Mouse (Mus musculus): ENCODE measurements around the gene Prf1. TPM values are rescaled to one million over a fixed set of nuclear protein-coding genes. Genes with fewer than 3 reads are reported as not detected.
A peak's percentile ranks its signal among the peaks of the same experiment; 100 is the strongest.

Prf1 gene
- total and polyA plus RNA-seq, 3 experiments, result 0.17 to 0.39 (median 0.24) TPM

DNA sequence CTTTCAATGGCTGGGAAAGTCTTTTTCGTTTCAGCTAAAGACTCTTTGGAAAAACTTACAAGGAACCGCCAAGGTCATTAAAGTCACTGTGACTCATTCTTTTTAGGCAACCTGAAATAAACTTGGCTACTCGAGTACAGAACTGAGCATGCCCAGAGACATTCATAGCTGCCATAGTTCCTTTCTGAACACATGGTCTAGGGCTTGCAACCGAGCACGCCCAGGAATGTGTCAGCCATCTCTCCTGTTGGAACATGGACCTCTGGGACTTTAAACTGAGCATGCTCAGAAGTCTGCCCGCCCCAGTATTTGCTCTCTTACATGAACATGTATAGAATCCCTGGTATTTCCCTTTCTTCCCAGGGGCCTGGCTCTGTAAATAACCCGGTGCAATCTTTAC lies 11.4 kb upstream of the Prf1 start:
- DNase-seq, result peak; percentile 42

DNA sequence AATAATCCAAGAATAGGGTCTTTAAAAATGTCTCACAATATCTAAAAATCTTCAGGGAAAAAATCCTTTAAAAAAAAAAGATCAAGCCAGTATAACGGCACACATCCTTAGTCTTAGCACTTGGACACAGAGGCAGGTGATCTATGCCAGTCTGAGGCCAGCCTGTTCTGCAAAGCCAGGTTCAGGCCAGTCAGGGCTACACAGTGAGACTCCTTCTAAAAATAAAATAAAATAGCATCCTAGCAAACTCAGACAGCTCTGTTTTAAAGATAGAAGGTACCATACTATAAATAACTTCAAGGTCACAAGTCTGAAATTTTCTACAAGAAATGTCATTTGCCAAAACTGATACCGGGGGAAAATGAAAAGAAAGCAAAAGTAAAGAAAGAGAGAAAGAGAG lies 7.6 kb upstream of the Prf1 start:
- DNase-seq, result no peak

DNA sequence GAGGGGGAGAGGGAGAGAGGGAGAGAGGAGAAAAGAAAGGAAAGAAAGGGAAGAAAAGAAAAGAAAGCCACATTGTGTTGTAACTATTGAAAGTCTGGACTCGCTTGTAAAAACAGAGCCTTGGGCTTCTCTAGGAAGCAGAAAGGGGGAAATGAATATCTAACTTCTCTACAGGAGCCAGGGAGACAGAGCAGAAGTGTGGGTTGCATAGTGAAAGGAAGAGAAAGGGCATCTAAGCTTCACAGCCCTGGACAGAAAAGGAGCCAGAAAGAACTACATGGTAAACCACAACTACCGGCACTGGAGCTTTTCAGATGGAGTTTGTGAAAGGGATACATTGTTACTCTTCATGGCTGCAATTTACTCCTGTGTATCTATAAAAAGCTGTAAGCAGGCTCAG lies 7.2 kb upstream of the Prf1 start:
- no peak for DNase-seq

DNA sequence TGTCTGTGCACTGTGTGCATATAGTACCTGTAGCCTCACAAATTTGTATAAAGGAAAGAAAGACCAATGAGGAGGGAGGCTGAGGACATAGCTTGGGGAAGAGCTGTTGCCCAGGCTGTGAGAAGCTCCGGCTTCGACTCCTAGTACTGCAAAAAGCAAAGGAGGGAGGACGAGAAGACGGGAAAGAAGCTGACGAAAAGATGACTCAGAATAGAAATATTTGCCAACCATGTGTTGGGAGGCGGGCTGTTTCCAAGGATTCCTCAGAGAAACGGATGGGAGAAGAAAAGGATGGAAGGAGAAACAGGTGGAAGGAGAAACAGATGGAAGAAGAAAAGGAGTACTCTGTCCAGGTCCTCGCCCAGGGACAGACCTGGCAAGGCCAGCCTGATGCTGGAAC lies 3.4 kb upstream of the Prf1 start:
- no peak for DNase-seq

DNA sequence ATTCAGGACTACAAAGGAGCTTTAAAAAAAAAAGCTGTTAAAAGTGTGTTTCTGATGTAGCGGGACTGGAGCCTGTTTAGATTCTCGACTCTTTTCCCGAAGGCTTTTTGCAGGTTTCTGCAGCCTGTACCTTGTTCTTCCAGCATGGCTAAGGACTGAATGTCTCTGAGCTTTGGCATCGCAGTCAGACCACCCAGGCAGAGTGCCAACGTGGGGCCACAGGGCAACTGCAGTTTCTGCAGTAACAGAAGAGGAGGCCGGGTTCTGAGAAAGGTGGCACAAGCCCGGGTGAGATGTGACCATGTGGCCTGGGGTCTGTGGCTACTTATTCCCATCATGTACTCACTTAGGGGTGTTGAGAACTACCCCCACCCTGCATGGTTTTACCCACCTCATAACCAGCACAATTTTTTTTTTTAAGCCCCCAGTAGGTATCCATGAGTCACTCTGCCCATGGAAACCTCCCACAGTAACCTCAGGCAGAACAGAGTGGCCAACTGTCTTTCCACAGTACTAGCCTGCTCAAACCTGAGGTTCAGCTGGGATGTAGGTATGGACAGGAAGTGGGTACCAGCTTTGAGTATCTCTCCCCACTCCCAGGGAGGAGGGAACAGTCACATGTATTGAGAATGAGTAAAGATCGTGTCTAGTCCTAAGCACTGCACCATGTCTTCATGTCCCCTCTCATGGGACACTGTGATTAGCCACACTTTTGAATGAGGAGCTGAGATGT lies 754 bp upstream of the Prf1 start:
- DNase-seq, result no peak

DNA sequence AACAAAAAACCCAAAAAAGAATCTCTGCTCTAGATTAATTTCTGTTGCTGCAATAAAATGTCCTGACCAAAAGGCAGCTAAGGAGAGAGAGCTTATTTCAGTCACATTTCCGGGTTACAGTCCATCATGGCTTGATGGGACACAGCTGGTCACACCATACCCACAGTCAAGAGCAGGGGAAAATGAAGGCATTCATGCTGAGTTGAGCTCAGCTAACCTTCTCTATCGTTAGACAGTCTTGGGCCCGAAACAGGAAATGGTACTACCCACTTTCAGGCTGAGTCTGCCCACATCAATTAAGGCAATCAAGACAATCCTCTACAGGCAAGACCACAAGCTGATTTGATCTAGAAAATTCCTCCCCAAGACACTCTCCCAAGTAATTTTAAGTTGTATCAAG lies 3.4 kb downstream of the Prf1 start:
- DNase-seq, result no peak

DNA sequence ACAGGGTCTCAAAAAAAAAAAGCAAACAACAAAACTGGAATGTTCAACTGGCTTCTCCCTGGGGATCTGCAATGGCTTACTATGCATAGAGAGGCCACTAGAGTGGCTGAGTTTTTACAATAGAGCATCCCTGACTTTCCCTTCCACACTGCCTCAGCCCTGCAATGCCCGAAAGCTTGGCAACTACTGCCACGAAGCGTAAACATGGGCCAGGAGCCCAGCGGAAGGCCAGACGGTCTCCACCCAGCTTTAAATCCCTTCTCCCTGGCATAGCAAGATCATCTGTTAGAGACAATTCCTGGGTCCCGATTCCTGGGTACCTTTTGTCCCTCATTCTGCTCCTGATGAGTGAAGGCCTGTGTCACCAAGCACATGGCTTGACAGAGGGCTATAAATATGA lies 6.4 kb downstream of the Prf1 start:
- DNase-seq, result no peak

DNA sequence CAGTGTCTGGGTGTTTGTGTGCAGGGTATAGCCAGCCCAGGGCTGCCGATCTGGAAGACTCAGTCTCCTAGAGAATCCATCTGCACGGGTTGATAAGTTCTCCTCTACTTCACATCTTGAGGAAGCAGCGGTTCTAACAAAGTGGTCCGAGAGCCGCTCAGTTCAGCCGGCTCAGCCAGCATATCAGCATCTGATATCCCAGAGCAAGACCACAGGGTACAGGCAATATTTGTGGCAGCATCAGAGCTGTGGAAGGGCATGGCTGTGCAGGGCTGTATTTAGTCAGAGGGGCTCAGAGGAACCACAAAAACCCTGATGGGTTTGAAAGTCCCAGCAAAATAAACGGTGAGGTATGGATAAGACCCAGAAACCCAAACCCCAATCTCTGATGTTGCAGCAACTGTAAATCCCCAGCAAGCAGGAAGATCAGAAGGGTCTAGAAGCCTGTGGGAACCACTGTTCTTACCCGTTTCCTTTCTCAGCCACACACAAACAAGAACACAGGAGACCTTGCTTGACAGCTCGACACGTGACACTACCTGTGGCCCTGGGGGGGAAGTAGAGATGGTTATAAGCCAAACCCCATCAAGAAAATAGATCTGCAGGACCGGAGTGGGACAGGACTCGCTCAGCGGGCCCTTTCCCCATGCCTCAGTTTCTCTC lies 8.4 kb downstream of the Prf1 start:
- DNase-seq, result no peak

DNA sequence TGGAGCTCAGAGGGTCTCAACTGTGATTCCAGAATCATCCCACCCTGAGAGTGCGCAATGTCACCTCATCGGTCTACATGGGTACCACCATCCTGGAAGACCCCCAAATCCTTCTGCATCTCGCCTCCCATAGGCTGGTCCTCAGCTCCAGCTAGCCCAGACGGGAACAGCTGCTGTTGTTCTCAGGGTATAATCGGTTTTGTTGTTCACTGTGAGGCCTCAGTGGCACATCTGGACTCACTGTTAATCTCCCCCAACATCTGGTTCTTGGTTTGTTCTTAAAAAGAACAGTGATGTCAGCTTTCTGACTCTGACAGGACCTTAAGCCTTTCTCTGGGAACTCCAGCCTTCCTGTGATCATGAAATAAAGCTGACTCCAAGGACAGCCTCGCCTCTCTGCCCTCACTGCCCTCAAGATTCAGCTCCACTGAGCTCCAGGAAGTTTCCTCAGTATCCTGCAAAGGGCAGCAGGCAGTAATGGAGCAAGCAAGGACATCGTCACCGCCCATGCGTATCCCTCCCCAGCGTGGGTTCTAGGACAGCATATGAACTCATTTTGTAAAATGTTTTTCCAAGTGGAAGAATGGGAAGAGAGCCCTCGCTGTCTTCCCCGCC lies 11.2 kb downstream of the Prf1 start:
- DNase-seq, result peak; percentile 19

DNA sequence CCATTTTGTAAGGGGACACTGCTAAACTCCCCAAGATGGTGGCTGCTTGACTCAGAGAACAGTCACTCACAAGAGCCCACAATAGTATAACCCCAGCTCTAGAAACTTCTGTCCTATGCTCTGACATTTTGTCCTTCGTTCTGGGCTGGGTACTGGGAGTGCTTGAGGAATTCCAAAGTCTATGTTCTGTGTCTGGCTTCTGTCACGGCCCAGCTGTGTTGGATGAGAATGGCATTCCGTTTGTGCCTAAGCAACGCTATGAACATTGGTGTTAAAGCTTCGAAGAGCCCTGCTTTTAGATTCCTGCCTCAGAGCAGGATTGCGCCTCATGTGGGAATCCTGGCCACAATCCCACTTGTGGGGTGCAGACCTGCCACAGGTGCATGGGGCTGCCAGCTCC lies 14.5 kb downstream of the Prf1 start:
- DNase-seq, result no peak

DNA sequence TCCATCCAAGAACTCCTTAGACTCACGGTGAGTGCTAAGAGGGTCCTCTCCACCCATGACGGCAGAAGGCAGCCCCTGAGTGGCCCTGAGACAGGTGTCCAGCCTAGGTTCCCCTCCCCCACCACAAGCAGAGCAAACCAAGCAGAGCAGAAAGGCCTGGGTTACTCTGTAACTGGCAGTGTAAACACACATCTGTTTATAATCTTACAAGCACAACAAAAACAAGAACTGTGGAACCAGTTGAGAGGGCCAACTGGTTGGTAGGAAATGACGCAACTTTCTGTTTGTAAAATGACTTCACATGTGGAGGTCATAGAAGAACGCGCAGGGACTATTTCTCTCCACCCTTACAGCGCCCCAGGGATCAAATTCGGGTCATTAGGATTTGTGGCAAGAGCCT lies 15.1 kb downstream of the Prf1 start:
- no peak for DNase-seq

DNA sequence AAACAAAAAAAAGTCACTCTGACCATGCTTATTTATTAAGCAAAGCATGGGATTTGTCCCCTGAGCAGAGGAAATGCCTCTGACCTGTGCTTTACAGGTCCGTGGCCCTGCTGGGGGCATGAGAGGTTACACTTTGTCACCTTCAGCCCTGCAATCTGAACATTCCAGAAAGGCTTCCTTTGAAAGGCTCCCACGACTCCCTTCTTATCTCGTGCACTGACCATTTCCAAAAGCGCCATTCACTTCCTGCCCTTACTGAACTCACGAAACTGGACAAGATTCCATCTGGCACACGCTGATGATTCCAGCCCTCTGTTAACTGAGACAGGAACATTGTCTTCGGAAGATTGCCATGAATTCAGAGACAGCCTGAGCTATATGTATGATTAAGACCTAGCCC lies 16.1 kb downstream of the Prf1 start:
- no peak for DNase-seq

DNA sequence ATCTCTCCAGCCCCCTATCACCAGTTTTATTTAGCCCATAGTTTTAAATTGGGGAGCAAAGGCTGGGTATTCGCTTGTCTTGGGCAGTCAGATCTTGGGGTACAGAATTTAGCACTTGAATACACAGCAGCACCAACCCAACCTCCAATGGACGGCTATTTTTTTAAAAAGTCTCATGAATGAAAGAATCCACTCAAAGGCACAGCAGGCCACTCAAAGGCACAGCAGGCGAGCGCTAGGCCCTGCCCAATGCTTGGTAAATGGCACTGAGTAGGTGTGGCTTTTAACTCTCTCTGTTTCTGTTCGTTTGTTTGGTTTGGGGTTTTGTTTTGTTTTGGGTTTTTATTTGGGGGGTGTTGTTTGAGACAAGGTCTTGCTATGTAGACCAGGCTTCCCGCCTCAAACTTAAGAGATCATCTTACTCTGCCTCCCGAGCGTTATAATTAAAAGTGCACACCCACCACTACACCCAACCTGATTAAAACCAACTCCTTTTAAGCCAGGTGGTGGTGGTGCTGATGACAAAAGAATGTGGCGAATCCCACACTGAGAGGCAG lies 17.8 kb downstream of the Prf1 start:
- no peak for DNase-seq

DNA sequence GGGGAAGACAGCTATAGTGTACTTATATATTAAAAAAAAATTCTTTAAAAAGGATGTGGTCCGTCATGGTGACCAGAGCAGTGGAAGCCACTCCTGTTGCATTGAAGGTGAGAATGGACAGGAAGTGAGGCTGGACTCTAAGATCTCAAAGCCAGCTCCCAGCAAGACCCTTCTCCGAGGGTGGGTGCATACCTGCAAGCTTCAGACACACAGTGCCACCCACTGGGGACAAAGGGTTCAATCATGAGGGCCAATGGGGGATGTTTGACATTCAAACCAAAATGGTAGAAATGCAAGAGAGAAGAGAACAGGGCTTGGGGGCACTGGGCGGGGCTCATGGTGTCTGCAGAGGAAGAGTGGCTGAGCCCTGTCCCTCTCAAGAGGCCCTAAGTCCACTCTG lies 20.9 kb downstream of the Prf1 start:
- no peak for DNase-seq

DNA sequence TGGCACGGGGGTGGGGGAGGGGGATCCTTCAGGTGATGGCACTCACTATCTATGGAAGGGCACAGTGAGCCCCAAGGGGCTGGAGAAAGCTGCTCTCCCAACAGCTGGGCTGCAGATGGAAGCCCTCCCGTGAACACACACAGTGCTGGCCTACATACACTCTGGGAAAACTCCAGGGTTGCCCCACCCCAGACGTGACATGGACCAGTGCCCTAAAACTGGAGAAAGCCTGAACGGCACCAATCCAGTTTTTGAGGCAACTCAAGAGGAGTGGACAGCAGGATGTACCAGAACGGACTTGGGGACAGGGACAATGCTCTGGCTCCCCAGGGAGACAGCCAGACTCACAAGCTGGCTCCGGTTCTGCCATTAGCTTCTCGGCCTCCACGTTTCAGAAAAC lies 27.1 kb downstream of the Prf1 start:
- DNase-seq, result no peak

DNA sequence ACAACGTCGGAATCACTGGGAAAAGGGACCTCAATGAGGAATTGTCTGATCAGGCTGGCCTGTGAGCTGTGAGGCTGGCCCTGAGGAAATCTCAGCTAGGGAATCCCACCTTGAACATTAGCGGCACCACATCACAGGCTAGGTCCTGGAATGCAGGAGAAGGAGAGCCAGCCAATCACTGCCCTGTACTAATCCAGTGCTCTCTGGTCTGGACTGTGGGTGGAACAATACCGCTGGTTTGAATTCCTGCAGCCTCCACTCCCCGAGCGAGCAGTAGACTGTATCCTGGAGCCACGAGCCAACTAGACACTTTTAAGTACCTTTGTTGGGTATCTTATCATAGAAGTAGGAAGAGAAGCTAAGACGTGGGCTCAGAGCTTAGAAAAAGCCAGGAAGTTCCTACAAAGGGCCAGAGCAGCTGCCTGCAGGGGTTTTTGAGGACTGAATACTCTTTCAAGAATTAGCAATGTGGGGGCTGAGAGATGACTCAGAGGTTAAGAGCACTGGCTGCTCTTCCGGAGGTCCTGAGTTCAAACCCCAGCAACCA lies 28.2 kb downstream of the Prf1 start:
- DNase-seq, result no peak

DNA sequence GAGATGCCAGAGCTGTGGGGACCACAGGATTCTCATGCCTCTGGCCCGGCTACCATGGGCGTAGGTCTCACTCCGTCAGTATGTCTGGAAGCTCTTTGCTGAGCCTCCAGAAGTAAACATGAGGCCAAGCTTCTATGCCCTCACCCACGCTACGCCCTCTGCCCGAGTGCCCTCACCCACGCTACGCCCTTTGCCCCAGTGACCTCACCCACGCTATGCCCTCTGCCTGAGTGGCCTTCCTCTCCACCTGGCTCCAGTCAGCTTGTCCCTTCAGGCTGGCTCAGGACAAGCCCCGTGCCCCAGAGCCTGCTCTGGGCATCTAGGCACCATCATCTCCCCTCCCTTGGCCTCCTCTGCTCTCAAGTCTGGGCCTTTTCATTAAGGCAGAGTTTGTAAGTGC lies 29.9 kb downstream of the Prf1 start:
- DNase-seq, result no peak

DNA sequence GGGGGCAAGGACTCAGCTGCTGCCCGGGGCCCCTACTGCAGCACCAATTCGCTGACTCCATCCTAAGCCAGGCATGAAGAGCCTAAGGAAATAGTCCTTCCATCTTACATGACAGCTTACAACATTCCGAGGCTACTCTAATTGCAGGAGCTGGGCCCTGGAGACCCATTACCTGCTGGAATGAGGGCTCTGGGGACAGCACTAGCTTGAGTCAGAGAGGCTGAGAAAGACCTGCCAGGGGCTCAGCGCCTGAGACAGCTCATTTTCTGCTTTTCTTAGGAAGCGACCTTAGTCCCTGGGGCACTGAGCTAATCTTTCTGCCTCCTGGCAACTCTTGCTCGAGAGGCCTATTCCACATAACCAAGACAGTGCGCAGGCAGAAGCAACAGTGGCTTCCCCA lies 31.3 kb downstream of the Prf1 start:
- no peak for DNase-seq

DNA sequence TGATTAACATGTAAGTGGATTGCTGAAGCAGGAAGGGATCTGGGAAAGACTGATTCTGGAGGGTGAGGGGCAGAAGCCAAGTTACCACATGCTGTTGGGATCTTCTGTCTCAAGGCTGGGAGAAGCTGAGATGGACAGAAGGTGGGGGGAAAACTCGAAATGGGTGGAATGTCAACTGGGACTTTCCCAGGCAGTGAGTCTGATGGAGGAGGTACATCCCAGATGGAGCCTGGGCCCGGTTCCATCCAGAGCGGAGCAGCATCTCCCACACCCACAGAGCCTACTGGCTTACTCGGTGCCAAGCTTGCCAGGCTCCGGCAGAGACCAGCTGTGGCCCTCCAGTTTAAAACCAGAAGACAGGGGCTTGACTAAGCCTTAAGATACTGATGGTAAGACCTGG lies 33.4 kb downstream of the Prf1 start:
- DNase-seq, result no peak

DNA sequence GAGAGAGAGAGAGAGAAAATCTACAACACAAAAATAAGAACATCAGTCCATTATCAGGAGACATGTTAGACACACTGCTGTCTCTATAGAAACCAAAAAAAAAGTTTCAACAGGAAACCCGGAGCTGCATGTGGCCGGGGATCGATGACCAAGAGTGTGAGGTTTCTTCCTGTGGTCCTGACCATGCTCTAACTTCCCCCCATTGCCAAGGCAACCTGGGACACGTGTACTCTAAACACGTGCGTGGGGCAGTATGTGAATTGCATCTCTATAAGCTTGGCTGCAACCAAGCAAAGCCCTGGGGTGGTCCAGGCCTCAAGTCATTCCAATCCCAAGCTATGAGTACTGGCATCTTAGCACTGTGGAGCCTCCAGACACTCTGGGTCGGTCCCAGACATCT lies 36.9 kb downstream of the Prf1 start:
- DNase-seq, result no peak

DNA sequence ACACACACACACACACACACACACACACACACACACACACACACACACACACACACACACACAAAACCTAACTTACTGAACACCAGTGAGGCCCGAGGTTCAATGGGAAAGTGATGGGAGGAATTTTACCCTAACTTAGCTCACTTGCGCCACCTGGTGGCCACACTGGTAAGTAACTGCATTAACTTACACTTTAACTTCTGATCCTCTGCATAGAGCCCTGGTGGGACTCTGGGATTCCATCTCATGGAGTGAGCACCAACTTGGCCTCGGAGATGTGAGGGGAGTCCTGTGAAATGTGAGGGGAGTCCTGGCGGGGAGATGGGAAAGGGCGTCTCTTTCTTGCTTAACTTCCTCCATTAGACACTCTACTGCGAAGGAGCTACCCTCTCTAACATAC lies 38.5 kb downstream of the Prf1 start:
- DNase-seq, result peak; percentile 64

DNA sequence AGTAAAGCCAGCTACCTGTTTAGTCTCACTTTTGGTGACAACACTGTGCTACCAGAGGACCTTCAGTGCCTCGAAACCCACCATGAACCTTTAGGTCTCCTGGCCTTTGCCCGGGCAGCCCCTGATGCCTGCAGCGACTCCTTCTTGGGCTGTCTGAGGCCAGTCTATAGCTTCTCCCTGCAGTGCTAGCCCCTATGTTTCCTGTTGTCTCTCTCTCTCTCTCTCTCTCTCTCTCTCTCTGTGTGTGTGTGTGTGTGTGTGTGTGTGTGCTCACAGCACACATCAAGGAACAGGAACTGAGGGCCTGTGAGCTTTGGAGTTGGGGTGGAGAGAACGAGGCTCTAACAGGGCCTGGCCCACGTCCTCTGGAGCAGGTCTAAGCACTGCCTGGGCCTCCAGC lies 39.0 kb downstream of the Prf1 start:
- DNase-seq, result no peak

DNA sequence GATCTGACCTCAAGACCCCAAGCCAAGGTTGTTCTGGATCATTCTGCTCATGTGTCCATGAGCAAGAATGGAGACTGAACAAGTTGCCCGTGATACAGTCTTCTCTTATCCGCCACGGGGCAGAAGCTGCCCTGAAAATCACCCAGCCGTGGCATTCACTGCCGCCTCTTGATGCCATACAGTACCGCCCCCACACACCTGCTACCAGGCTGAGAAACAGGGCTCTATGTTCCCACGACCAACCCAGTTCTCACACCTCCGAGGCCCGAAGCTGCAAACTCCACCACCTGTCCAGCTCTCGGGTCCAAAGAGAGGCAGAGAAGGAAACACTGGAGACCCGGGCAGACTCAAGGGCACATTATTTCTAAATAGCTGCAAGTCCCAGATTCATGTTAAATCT lies 40.0 kb downstream of the Prf1 start:
- DNase-seq, result no peak
